Mouse (Mus musculus) left cerebral cortex, adult 18-20 months (tissue): ENCODE data around the gene Phactr4. TPM values are rescaled to one million over a fixed set of nuclear protein-coding genes. Genes with fewer than 3 reads are reported as not detected.

ENCODE experiments used
- DNase-seq, 2 experiments: peaks; one replicate each; pipeline ENCODE4 v3.0.0; 2021 to 2022; ENCODE audit warnings: low spot score in 2 of 2, mixed read lengths in 1 of 2
- microRNA-seq, 2 experiments: library from miRNA; unstranded; fragments of <30 nt; microRNA quantifications; one replicate each; pipeline ENCODE4 v1.2.0; 2021
- total RNA-seq, 2 experiments: library from RNA; stranded (reverse); gene quantifications; 2 replicates each; pipeline ENCODE4 v1.2.3; 2021

Phactr4 gene
- total RNA-seq, 2 experiments from 2014 or later: 10.3 to 11.8 TPM

- DNase-seq: peak in 1 of 2 experiments; percentile 16
These were observed 83.3 kb downstream of the Phactr4 start for GRCm38 (mm10) chr4:132338943-132339342.

GRCm38 (mm10) chr4:132332880-132333279 is 89.4 kb downstream of the Phactr4 start:
- no peak for DNase-seq

GRCm38 (mm10) chr4:132331960-132332359 is 90.3 kb downstream of the Phactr4 start:
- no peak for DNase-seq

DNA sequence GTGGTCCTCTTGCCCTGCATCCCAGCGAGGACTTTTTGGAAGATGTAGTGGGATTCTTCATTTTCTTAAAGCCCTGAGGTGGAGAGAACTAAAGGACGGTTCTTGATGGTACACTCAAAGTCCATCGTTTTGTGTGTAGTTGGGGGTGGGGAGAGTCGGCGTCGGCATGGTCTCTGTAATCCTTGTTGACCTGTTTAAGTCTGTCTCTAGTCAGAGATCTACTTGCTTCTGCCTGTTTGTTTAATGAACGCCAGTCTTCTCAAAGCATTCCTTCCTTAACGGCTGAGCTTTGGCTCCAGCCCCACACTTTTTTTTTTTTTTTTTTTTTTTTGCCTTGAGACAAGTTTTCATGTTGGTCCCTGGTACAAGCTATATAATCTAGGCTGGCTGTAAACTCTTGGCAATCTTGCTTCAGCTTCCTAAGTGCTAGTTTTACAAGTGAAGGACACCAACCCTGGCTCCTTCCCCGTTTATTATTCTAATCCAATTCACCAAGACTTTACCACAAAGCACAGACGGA is 92.4 kb downstream of the Phactr4 start:
- DNase-seq: no peak

DNA sequence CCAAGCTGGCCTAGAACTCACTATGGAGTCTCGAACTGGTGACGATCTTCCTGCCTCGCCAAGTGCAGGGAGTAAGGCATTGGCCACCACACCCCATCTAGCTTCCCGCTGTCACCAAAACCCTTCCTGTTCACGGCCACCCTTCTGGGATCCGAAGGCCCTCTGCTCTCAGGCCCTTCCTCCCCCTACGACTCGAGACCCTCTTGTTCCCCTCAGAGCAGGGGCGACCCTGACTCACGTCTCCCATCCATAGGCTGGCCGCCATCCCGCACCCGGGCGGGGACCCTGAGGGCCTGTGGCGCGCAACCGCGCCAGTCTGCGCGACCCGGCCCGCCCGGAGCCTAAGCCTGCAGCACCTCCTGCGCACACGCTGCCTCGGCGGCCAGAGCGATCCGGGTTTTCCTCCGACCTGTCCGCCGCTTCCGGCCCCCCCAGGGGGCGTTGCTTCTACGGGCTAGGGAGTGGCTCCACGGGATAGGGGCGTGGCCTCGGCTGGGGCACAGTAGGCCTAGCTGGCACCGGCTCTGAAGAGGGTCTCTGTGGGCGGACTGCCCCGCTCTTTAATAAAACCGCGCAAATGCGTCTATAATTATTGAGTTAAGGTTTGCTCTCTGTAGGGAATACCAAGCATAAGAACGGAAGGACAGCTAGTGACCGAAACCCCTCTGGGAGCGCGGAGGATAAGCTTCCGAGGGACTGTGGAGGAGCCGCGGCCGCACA is 93.0 kb downstream of the Phactr4 start, which contains the start of gene Trnau1ap:
TSS of gene Trnau1ap (minus strand) at position 424 of the 720 bp plus-strand sequence.
- peak; percentile 81 to 85 for DNase-seq

DNA sequence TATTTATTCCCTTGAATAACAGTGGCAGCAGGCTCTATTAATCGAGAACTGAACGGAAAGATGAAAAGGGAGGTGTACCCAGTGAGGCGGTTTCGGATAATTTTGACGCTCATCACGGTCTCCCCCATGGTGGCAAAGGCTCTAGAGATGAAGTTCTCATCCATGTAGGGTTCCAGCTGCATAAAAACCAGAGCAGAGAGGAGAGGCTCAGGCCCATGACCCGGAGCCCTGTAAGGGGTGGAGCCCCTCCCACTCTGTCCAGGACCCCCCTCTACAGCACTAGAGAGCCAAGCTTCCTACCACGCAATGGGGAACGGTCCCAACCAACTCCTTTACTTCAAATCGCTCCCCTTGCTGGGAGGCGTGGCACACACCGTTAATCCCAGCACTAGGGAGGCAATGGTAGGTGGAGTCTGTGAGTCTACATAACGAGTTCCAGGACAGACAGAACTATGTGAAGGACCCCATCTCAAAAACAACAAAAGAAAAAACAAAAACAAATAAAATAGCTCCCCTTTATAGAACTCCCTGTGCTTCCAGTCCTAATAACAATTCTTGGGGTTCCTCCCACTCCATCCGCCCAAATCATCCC is 93.8 kb downstream of the Phactr4 start:
- no peak for DNase-seq

GRCm38 (mm10) chr4:132326481-132326880 is 95.8 kb downstream of the Phactr4 start:
- DNase-seq: no peak

- DNase-seq: no peak
These were observed 106.6 kb downstream of the Phactr4 start for GRCm38 (mm10) chr4:132315711-132316110.

GRCm38 (mm10) chr4:132312627-132313026 is 109.7 kb downstream of the Phactr4 start:
- DNase-seq: no peak

GRCm38 (mm10) chr4:132311801-132312200 is 110.5 kb downstream of the Phactr4 start:
- no peak for DNase-seq

DNA sequence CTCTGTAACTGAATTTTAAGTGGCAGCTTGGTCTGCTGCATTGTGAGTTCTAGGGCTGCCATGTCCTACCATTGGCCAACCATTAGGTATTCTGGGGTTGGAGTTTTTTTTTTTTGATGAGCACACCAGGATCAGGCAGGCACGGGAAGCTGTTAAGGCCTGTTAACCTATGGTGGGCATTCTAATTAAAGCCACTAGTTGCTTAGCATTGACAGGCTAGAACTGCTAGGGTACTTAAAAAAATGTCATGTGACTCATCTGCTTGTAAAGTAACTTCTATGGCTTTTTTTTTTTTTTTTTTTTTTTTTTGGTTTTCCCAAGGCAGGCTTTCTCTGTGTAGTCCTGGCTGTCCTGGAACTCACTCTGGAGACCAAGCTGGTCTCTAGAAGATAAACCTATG is 111.1 kb downstream of the Phactr4 start:
- DNase-seq: no peak

DNA sequence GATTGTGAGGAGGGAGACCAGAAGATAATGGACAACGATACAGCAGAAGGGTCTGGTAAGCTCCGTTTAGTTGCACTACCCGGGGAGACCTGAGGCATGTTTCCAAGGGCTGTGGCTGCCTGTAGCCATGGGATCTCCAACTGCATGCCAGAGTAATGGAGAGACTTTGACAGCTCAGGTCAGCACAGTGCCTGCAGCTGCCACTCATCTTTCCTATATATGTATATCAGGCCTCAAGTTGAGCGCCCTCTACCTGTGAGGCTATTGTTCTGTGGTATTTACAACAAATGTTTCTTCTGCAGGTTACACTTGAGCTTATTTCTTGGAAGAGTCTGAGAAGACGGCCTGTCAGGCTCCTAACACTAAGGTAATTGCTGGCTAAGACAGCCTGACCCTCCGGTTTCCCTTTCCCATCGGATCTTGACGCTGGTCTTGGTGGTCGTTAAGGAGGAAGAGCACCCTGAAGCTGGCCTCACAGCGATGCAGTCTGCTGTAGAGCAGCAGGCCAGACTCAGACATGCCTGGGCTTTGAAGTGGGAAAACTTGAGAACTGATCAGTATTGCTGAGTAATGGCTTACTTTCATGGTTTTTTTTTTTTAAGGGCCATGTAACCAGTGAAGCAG is 112.3 kb downstream of the Phactr4 start:
- DNase-seq: peak; percentile 16 to 34

DNA sequence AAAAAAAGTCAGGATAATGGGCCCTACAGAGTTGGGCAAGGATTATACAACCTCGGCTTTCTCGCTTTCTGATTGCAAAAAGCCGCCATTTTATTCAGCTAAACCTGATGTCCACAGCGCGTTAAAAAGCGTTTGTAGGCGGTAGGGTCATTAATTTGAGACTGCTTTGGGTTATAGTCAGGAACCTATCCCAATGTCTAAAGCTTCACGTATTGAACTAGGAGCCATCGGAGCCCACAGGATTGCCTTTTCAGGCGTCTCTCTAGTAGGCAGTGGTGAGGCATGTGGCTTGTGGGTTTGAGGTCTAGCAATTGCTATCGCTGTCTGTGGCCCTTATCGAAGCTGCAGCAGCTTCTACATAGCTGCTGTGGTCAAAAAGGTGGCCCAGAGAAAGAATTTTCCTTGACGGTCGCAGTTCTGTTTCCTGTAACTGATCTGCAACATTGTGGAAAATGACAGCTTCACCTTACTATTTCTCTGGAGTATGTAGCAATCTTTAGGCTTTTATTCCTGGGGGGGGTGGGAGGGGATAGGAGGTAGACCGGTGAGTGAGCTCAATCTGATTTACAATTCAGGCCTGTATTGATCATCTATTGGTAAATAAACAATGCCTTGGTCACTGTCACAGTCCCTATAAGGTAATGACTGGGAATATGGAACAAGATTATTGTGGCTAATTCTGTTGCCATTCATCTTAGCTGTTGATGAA is 113.0 kb downstream of the Phactr4 start:
- DNase-seq: no peak

DNA sequence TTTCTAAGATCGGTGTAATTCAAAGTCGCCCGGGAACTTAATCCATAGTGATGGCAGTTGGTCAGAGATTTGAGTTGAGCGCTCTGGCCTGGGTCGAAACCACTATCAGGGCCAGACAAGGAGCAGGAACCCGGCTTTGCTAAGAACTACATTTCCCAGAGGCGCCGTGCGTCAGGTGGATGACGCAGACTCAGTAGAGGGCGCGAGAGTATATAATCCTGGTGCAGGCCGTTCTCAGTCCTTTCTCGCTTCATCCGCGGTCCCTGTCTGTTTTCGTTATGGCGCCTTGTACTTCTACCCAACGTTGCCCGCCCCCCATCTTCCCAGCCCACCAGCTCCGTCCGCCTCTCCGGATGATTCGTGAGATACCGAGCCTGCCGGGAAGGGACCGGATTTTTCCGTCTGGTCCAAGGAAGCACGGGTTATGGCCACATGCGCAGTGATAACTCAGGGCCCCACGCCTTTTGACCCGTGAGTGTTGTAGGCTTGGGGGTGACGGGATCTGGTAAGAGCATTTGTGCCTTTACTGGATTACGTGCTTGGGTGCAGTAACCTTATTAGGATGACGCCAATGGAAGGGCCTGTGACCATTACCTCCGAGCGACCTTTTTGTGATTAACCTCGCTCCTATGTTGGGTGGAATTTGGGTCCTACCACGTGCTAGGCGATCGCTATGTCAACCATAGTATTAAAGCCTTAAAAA is 113.7 kb downstream of the Phactr4 start:
- DNase-seq: peak; percentile 89 to 92

GRCm38 (mm10) chr4:132306004-132306403 is 116.3 kb downstream of the Phactr4 start:
- no peak for DNase-seq

Small RNAs within 50 kb of the gene (microRNA-seq; reads per million reads assigned to microRNA genes)
- 0 reads per million in 2 experiments for gene Gm25707

Other genes with a start within 250 kb of the Phactr4 start
- gene Ythdf2, start 210.2 kb downstream of the Phactr4 start, total RNA-seq: 10 to 100 TPM; 45.0 to 48.1 TPM
- 10 to 100 TPM; 22.1 to 22.8 TPM for gene Gmeb1, start 160.9 kb downstream of the Phactr4 start, total RNA-seq
- gene Taf12, start 148.1 kb downstream of the Phactr4 start, total RNA-seq: 10 to 100 TPM; 23.1 to 24.5 TPM
- gene Rab42, start 119.1 kb downstream of the Phactr4 start, total RNA-seq: 1 to 10 TPM; 1.9 to 2.7 TPM
- gene Trnau1ap, start 93.0 kb downstream of the Phactr4 start, total RNA-seq: 10 to 100 TPM; 24.3 to 26.2 TPM
- gene Rcc1, start 68.9 kb downstream of the Phactr4 start, total RNA-seq: 10 to 100 TPM; 11.6 to 13.2 TPM
- gene Med18, start 41.4 kb upstream of the Phactr4 start, total RNA-seq: 10 to 100 TPM in 1 of 2 experiments, 1 to 10 TPM in 1; 9.7 to 10.7 TPM
- gene Sesn2, start 88.0 kb upstream of the Phactr4 start, total RNA-seq: 10 to 100 TPM; 10.6 to 11.4 TPM
- gene Atpif1, start 111.2 kb upstream of the Phactr4 start, total RNA-seq: 100 to 1,000 TPM; 462 to 494 TPM
- gene Dnajc8, start 113.1 kb upstream of the Phactr4 start, total RNA-seq: 10 to 100 TPM; 85.4 to 90.8 TPM
- gene Ptafr, start 141.6 kb upstream of the Phactr4 start, total RNA-seq: 1 to 10 TPM; 1.4 to 1.7 TPM
- 10 to 100 TPM; 32.3 to 34.6 TPM for gene Eya3, start 216.5 kb upstream of the Phactr4 start, total RNA-seq